Mouse (Mus musculus): ENCODE results near the gene Mboat1. TPM values are rescaled to one million over a fixed set of nuclear protein-coding genes. Genes with fewer than 3 reads are reported as not detected.

The Mboat1 gene
- polyA plus RNA-seq, 1 experiment: 6.9 TPM

GRCm38 (mm10) chr13:30258802-30259201, 122.5 kb downstream of the Mboat1 start:
- Histone ChIP-seq H3K27me3 (replicated peaks; ENCODE audit: control insufficient read depth, insufficient read depth, low read length) (no peaks in the 10 kb centered on the region), H3K27ac (ENCODE audit: insufficient read depth, low read depth, low read length) (no peak overlapping the region), H3K36me3 (ENCODE audit: control insufficient read depth, insufficient read depth, low read length) (no peaks in the 10 kb centered on the region), H3K4me3 (ENCODE audit: insufficient read depth, low read depth, low read length) (no peak overlapping the region), H3K4me1 (ENCODE audit: control insufficient read depth, insufficient read depth, low read length) (no peaks in the 10 kb centered on the region; the same call in 1 of the 2 replicates)
- TF ChIP-seq CTCF (conservative IDR thresholded peaks at IDR 0.05; ENCODE audit: insufficient read depth, insufficient read length, low read depth, low read length): no peak
- no peak for TF ChIP-seq POLR2A (IDR thresholded peaks at IDR 0.05; ENCODE audit: low read depth, low read length)
- 33% methylated on average over 10 of the region's 10 CpGs for WGBS
- DNase-seq: no peak

- H3K27ac ChIP-seq (ENCODE audit: insufficient read depth, low read depth, low read length): no peak overlapping the region
- DNase-seq: no peak
- no peak for TF ChIP-seq POLR2A (IDR thresholded peaks at IDR 0.05; ENCODE audit: low read depth, low read length)
- no peak for TF ChIP-seq CTCF (conservative IDR thresholded peaks at IDR 0.05; ENCODE audit: insufficient read depth, insufficient read length, low read depth, low read length)
- no peaks in the 10 kb centered on the region for H3K27me3 ChIP-seq (replicated peaks; ENCODE audit: control insufficient read depth, insufficient read depth, low read length)
- no peaks in the 10 kb centered on the region; the same call in 1 of the 2 replicates for H3K4me1 ChIP-seq (ENCODE audit: control insufficient read depth, insufficient read depth, low read length)
- H3K4me3 ChIP-seq (ENCODE audit: insufficient read depth, low read depth, low read length): no peak overlapping the region
- 86% methylated on average over 9 of the region's 9 CpGs for WGBS
- H3K36me3 ChIP-seq (ENCODE audit: control insufficient read depth, insufficient read depth, low read length): no peaks in the 10 kb centered on the region
These were observed 123.0 kb downstream of the Mboat1 start for GRCm38 (mm10) chr13:30259326-30259725.

GRCm38 (mm10) chr13:30259912-30260560, 123.7 kb downstream of the Mboat1 start:
- 11% methylated on average over 8 of the region's 8 CpGs for WGBS
- Histone ChIP-seq H3K27me3 (replicated peaks; ENCODE audit: control insufficient read depth, insufficient read depth, low read length) (no peaks in the 10 kb centered on the region), H3K4me1 (ENCODE audit: control insufficient read depth, insufficient read depth, low read length) (no peaks in the 10 kb centered on the region; the same call in 1 of the 2 replicates), H3K36me3 (ENCODE audit: control insufficient read depth, insufficient read depth, low read length) (no peaks in the 10 kb centered on the region), H3K27ac (ENCODE audit: insufficient read depth, low read depth, low read length) (no peak overlapping the region), H3K4me3 (ENCODE audit: insufficient read depth, low read depth, low read length) (no peak overlapping the region)
- TF ChIP-seq POLR2A (IDR thresholded peaks at IDR 0.05; ENCODE audit: low read depth, low read length): no peak
- peak; percentile 92 for TF ChIP-seq CTCF (conservative IDR thresholded peaks at IDR 0.05; ENCODE audit: insufficient read depth, insufficient read length, low read depth, low read length)
- peak; percentile 82 for DNase-seq

GRCm38 (mm10) chr13:30263681-30264080, 127.4 kb downstream of the Mboat1 start:
- H3K4me1 ChIP-seq (ENCODE audit: control insufficient read depth, insufficient read depth, low read length): no peaks in the 10 kb centered on the region; the same call in 1 of the 2 replicates
- DNase-seq: no peak
- WGBS: 77% methylated on average over 2 of the region's 2 CpGs
- H3K27ac ChIP-seq (ENCODE audit: insufficient read depth, low read depth, low read length): no peak overlapping the region
- no peaks in the 10 kb centered on the region for H3K27me3 ChIP-seq (replicated peaks; ENCODE audit: control insufficient read depth, insufficient read depth, low read length)
- H3K36me3 ChIP-seq (ENCODE audit: control insufficient read depth, insufficient read depth, low read length): no peaks in the 10 kb centered on the region
- TF ChIP-seq CTCF (conservative IDR thresholded peaks at IDR 0.05; ENCODE audit: insufficient read depth, insufficient read length, low read depth, low read length): no peak
- no peak for TF ChIP-seq POLR2A (IDR thresholded peaks at IDR 0.05; ENCODE audit: low read depth, low read length)
- no peak overlapping the region for H3K4me3 ChIP-seq (ENCODE audit: insufficient read depth, low read depth, low read length)

- TF ChIP-seq CTCF (conservative IDR thresholded peaks at IDR 0.05; ENCODE audit: insufficient read depth, insufficient read length, low read depth, low read length) (no peak), POLR2A (IDR thresholded peaks at IDR 0.05; ENCODE audit: low read depth, low read length) (no peak)
- Histone ChIP-seq H3K27ac (ENCODE audit: insufficient read depth, low read depth, low read length) (no peak overlapping the region), H3K36me3 (ENCODE audit: control insufficient read depth, insufficient read depth, low read length) (no peaks in the 10 kb centered on the region), H3K4me3 (ENCODE audit: insufficient read depth, low read depth, low read length) (no peak overlapping the region), H3K27me3 (replicated peaks; ENCODE audit: control insufficient read depth, insufficient read depth, low read length) (no peaks in the 10 kb centered on the region), H3K4me1 (ENCODE audit: control insufficient read depth, insufficient read depth, low read length) (no peaks in the 10 kb centered on the region; the same call in 1 of the 2 replicates)
- 32% methylated on average over 12 of the region's 12 CpGs for WGBS
- DNase-seq: no peak
These were observed 128.0 kb downstream of the Mboat1 start for GRCm38 (mm10) chr13:30264303-30264702.

- Histone ChIP-seq H3K27me3 (replicated peaks; ENCODE audit: control insufficient read depth, insufficient read depth, low read length) (no peaks in the 10 kb centered on the region), H3K4me1 (ENCODE audit: control insufficient read depth, insufficient read depth, low read length) (no peaks in the 10 kb centered on the region; the same call in 1 of the 2 replicates), H3K27ac (ENCODE audit: insufficient read depth, low read depth, low read length) (no peak overlapping the region), H3K36me3 (ENCODE audit: control insufficient read depth, insufficient read depth, low read length) (no peaks in the 10 kb centered on the region), H3K4me3 (ENCODE audit: insufficient read depth, low read depth, low read length) (no peak overlapping the region)
- no peak for DNase-seq
- TF ChIP-seq POLR2A (IDR thresholded peaks at IDR 0.05; ENCODE audit: low read depth, low read length) (no peak), CTCF (conservative IDR thresholded peaks at IDR 0.05; ENCODE audit: insufficient read depth, insufficient read length, low read depth, low read length) (no peak)
- 47% methylated on average over 5 of the region's 5 CpGs for WGBS
These were observed 128.5 kb downstream of the Mboat1 start for GRCm38 (mm10) chr13:30264765-30265164.

GRCm38 (mm10) chr13:30266036-30266435, 129.7 kb downstream of the Mboat1 start:
- Histone ChIP-seq H3K4me1 (ENCODE audit: control insufficient read depth, insufficient read depth, low read length) (no peaks in the 10 kb centered on the region), H3K4me3 (ENCODE audit: insufficient read depth, low read depth, low read length) (no peak overlapping the region), H3K27me3 (replicated peaks; ENCODE audit: control insufficient read depth, insufficient read depth, low read length) (no peaks in the 10 kb centered on the region), H3K36me3 (ENCODE audit: control insufficient read depth, insufficient read depth, low read length) (no peaks in the 10 kb centered on the region), H3K27ac (ENCODE audit: insufficient read depth, low read depth, low read length) (no peak overlapping the region)
- 90% methylated on average over 11 of the region's 11 CpGs for WGBS
- TF ChIP-seq CTCF (conservative IDR thresholded peaks at IDR 0.05; ENCODE audit: insufficient read depth, insufficient read length, low read depth, low read length) (no peak), POLR2A (IDR thresholded peaks at IDR 0.05; ENCODE audit: low read depth, low read length) (no peak)
- DNase-seq: no peak
